Mouse (Mus musculus) hindbrain, embryonic 16.5 days (tissue): ENCODE results near the gene Gli1. TPM values are rescaled to one million over a fixed set of nuclear protein-coding genes. Genes with fewer than 3 reads are reported as not detected.

Source experiments
- ATAC-seq: fragments of 200-750 bp; cut with Nextera tagmentation; 2 replicates; pipeline ENCODE4 v1.8.0; 2017; ENCODE audit warnings: moderate TSS enrichment, moderate library complexity
- H3K27ac ChIP-seq: fragments of 300-500 bp; sonication (generic); 2 replicates; pipeline ENCODE4 v1.5.1; 2014; ENCODE audit warnings: low read depth, mild to moderate bottlenecking, control low read depth, low read length, moderate library complexity
- H3K27me3 ChIP-seq: fragments of 300-500 bp; sonication (generic); replicated peaks from 2 replicates; pipeline ENCODE4 v1.6.1; 2014; ENCODE audit warnings: low read length; ENCODE audit not compliant: control insufficient read depth, insufficient read depth
- H3K36me3 ChIP-seq: fragments of 300-500 bp; sonication (generic); 2 replicates; pipeline ENCODE4 v1.6.1; 2014; ENCODE audit warnings: mild to moderate bottlenecking, low read length, moderate library complexity, mixed read lengths; ENCODE audit not compliant: control insufficient read depth, insufficient read depth
- H3K4me1 ChIP-seq: fragments of 300-500 bp; sonication (generic); 2 replicates; pipeline ENCODE4 v1.6.1; 2014; ENCODE audit warnings: low read depth, low read length; ENCODE audit not compliant: control insufficient read depth, insufficient read depth
- H3K4me2 ChIP-seq: fragments of 300-500 bp; sonication (generic); 2 replicates; pipeline ENCODE4 v1.6.1; 2014; ENCODE audit warnings: mild to moderate bottlenecking, low read length, control low read depth, moderate library complexity
- H3K4me3 ChIP-seq: fragments of 300-500 bp; sonication (generic); 2 replicates; pipeline ENCODE4 v1.5.1; 2014; ENCODE audit warnings: mild to moderate bottlenecking, low read length, control low read depth, moderate library complexity
- H3K9ac ChIP-seq: fragments of 300-500 bp; sonication (generic); 2 replicates; pipeline ENCODE4 v1.6.1; 2014; ENCODE audit warnings: low read depth, mild to moderate bottlenecking, control low read depth, low read length, moderate library complexity
- H3K9me3 ChIP-seq: fragments of 300-500 bp; sonication (generic); 2 replicates; pipeline ENCODE4 v1.6.1; 2014; ENCODE audit warnings: mild to moderate bottlenecking, low read length, moderate library complexity; ENCODE audit not compliant: control insufficient read depth
- WGBS: fragments of 180-500 bp; shearing (Covaris S2); extraction: QIAGEN DNeasy Blood & Tissue Kit; methylation state at CpG from one replicate; pipeline ENCODE4 v1.1.7; 2014; 5-methylcytosine and 5-hydroxymethylcytosine counted together
- polyA plus RNA-seq: library from polyadenylated mRNA; unstranded; fragments of >200 nt; fragmentation: Nextera tagmentation; extraction: Ambion mirVana; gene quantifications from 2 replicates; pipeline ENCODE4 v1.2.1, GENCODE M21; 2015

Gene Gli1
- polyA plus RNA-seq, 1 experiment from 2014 or later: 1.8 TPM

DNA sequence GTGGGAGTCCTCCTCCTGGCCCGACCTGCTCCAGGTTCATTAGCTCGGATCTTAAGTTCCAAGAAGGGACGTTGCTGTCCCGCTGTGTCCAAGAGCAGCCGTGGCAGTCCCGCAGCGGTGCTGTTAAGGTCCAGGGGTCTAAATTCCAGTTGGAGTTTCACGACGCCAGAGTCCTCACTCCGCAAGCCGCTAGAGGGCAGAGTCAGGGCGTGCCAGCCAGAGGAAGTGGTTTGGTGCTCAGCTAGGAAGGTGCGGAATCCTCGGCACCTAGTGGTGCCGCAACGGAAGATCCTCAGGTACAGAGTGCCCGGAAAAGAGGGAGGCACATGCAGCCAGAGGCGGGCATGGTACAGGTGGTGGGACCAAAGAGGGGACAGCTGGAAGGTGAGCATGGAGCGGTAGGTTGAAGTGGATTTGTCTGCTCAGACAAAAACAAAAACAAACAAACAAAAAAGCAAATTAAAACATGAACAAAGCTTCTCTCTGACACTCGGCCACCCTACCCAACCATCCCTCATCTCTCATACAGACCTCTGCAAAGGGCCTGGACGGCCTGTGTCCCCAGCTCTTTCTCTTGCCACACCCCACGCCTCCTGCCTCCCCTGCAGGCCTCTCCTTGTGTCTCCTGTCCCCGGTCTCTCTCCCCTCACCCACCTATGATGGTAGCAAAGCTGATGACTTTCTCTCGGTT lies 9.0 kb upstream of the Gli1 start:
- H3K4me2 ChIP-seq: peak overlapping the region; percentile 59
- WGBS: 13% methylated on average over 24 of the region's 24 CpGs
- H3K4me1 ChIP-seq: no peaks in the 10 kb centered on the region
- H3K27ac ChIP-seq: no peak overlapping the region
- H3K9ac ChIP-seq: peak overlapping the region; percentile 55
- ATAC-seq: peak; percentile 79
- H3K4me3 ChIP-seq: peak overlapping the region; percentile 26
- H3K36me3 ChIP-seq: no peaks in the 10 kb centered on the region
- 0 out of 2 replicates have a peak, but pooled peaks cover 2% of the 10 kb centered on the region for H3K27me3 ChIP-seq
- H3K9me3 ChIP-seq: no peaks in the 10 kb centered on the region

DNA sequence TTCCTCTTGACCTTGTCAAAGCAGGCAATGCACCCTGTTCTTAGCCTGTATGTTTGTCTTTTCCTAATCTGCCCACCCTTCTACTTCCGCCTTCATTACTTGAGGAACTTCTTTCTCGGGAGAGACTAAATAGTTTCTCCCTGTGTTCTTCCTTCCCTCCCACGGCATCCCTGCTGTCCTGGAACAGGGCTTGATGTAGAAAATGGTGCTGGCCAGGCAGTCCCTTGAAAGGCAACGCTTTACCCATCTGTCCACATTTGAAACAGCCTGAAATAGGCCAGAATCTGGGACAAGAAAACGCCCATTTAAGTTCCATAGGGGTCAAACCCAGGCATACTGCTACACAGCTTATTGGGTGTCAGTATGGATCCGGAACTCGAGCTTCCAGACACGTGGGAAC lies 8.0 kb upstream of the Gli1 start:
- no peak for ATAC-seq
- Histone ChIP-seq H3K4me2 (no peak overlapping the region), H3K9me3 (no peaks in the 10 kb centered on the region), H3K9ac (no peak overlapping the region), H3K27ac (no peak overlapping the region), H3K27me3 (0 out of 2 replicates have a peak, but pooled peaks cover 2% of the 10 kb centered on the region), H3K4me3 (no peak overlapping the region), H3K36me3 (no peaks in the 10 kb centered on the region), H3K4me1 (no peaks in the 10 kb centered on the region)
- 82% methylated on average over 8 of the region's 8 CpGs for WGBS

DNA sequence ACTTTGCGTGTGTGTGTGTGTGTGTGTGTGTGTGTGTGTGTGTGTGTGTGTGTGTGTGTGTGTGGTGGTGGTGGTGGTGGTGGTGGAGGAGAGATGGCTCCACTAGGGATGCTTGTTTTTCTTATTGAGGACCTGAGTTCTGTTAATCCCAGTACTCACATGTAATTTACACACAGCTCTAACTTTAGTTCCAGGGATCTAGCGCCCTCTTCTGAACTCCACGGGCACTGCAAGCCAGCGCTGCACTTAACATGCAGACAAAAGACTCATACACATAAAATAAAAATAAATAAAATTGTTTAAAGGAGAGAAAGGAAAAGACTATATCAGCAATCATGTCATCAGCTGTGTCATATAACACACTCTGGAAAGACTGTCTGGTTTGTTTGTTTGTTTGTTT lies 7.2 kb upstream of the Gli1 start:
- H3K27me3 ChIP-seq: 0 out of 2 replicates have a peak, but pooled peaks cover 2% of the 10 kb centered on the region
- H3K4me1 ChIP-seq: no peaks in the 10 kb centered on the region
- 71% methylated on average over 4 of the region's 4 CpGs for WGBS
- no peak for ATAC-seq
- no peak overlapping the region for H3K4me2 ChIP-seq
- H3K4me3 ChIP-seq: no peak overlapping the region
- H3K9ac ChIP-seq: no peak overlapping the region
- no peak overlapping the region for H3K27ac ChIP-seq
- no peaks in the 10 kb centered on the region for H3K9me3 ChIP-seq
- no peaks in the 10 kb centered on the region for H3K36me3 ChIP-seq

DNA sequence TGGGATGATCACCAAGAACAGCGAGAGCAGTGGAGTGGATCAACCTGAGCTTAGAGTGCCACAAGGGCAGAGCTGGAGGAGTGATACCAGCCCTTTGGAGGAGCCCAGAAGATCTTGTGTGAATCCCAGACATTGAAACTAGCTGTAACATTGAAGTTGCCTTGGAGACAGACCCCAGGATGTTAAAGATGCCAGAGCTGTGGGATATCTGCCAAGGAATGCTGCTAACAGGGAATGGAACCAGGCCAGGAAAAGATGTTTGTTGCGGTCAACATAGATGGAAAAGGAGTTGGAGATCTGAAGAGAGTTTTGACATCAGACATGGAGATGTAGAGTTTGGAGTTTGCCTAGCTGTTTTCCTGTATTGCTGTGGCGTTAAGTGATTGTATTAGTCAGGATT lies 4.4 kb upstream of the Gli1 start:
- Histone ChIP-seq H3K4me3 (no peak overlapping the region), H3K27me3 (peaks cover 13% of the 10 kb centered on the region)
- no peak for ATAC-seq

DNA sequence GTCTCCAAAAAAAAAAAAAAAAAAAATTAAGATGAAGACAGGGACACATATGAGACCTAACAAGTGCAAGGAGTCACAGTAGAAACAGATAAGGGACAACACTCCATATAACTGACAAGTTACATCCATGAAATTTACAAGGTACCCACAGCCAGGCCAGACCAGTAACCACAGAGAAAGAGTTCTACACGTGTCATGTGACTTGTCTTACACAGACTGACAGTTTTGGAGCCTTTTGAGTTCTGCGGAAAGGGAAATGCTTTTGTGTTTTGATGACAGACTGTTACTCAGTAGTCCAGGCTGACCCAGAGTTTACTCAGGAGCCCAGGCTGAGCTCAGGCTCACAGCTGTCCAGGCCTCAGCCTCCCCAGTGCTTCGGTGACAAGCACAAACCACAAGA lies 1.3 kb upstream of the Gli1 start:
- no peaks in the 10 kb centered on the region for H3K36me3 ChIP-seq
- H3K9ac ChIP-seq: no peak overlapping the region
- H3K4me2 ChIP-seq: no peak overlapping the region
- H3K9me3 ChIP-seq: no peaks in the 10 kb centered on the region
- H3K27ac ChIP-seq: no peak overlapping the region
- peaks cover 19% of the 10 kb centered on the region for H3K27me3 ChIP-seq
- ATAC-seq: no peak
- peaks cover 27% of the 10 kb centered on the region for H3K4me1 ChIP-seq
- no peak overlapping the region for H3K4me3 ChIP-seq
- whole genome bisulfite sequencing: 67% methylated on average over 3 of the region's 3 CpGs

More for the DNA sequence above, 4.4 kb upstream of the Gli1 start:
- no peak overlapping the region for H3K4me2 ChIP-seq
- no peak overlapping the region for H3K27ac ChIP-seq
- WGBS: 78% methylated on average over 3 of the region's 3 CpGs
- peaks cover 9% of the 10 kb centered on the region for H3K4me1 ChIP-seq
- no peaks in the 10 kb centered on the region for H3K36me3 ChIP-seq
- no peaks in the 10 kb centered on the region for H3K9me3 ChIP-seq
- H3K9ac ChIP-seq: no peak overlapping the region

DNA sequence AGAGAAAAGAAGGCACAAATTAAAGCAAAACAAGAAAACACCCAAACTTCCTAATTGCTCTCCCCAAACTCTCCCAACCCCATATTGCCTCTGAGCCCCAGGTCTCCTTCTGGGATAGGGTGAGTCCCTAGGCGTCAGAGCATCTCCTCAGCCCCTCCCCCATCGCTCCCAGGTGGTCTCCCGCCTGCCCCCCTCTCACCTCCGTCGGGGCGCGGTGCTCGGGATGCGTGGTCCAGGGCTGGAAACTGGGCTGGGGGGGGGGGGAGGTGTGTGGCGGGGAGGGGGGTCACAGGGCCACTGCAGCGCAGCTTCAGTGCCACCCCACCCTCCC lies 449 bp downstream of the Gli1 start:
- H3K4me2 ChIP-seq: peak overlapping the region; percentile 63
- peak overlapping the region; percentile 38 for H3K4me3 ChIP-seq
- ATAC-seq: no peak
- H3K36me3 ChIP-seq: no peaks in the 10 kb centered on the region
- no peak overlapping the region; the same call in 1 of the 2 replicates for H3K27ac ChIP-seq
- H3K27me3 ChIP-seq: peaks cover 19% of the 10 kb centered on the region
- peak overlapping the region; percentile 25 for H3K9ac ChIP-seq
- 0% methylated on average over 9 of the region's 11 CpGs for WGBS
- peaks cover 27% of the 10 kb centered on the region for H3K4me1 ChIP-seq
- H3K9me3 ChIP-seq: no peaks in the 10 kb centered on the region

DNA sequence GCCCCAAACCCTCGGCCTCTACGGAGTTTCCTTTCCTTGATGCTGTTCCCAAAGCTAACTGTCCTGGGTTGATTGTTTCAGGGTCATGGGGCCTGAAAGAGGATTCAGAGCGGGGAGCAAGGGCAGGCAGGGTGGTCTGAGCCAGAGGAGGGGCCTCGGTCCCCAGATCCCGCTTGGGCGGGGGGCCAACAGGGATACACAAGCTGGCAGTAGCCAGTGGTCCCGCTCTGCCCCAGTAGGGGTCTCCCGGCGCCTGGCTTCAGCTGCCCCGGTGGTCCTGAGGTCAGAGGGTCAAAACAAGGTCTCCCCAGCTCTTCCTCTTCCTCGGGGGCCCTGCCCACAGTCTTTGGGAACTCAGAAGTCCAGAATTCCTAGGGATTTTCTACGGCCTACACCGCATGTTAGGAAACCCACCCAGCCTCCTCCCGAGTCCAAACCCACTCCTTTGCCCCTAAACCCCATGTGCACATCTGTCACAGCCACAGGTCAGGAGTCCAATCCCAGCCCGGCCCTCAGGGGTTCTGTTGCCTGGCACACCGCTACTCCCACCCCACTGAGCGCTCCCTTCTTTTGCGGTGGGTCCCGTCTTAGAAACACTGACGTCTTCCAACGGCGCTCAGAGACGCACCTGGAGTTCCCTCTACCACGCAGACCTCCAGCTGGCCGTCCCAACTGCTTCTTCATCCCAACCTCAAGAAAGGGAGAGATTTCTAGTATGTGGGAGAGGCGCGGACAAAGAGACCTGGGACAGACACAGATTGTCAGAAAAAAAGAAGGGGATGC lies 1.0 kb downstream of the Gli1 start:
- peak overlapping the region; percentile 4; the same call in 1 of the 2 replicates for H3K9ac ChIP-seq
- no peaks in the 10 kb centered on the region for H3K9me3 ChIP-seq
- H3K36me3 ChIP-seq: no peaks in the 10 kb centered on the region
- WGBS: under 1% methylated on average over 25 of the region's 27 CpGs
- H3K27me3 ChIP-seq: peaks cover 19% of the 10 kb centered on the region
- ATAC-seq: no peak
- H3K4me2 ChIP-seq: peak overlapping the region; percentile 63
- peaks cover 27% of the 10 kb centered on the region for H3K4me1 ChIP-seq
- H3K27ac ChIP-seq: peak overlapping the region; percentile 6; the same call in 1 of the 2 replicates
- peak overlapping the region; percentile 38 for H3K4me3 ChIP-seq

DNA sequence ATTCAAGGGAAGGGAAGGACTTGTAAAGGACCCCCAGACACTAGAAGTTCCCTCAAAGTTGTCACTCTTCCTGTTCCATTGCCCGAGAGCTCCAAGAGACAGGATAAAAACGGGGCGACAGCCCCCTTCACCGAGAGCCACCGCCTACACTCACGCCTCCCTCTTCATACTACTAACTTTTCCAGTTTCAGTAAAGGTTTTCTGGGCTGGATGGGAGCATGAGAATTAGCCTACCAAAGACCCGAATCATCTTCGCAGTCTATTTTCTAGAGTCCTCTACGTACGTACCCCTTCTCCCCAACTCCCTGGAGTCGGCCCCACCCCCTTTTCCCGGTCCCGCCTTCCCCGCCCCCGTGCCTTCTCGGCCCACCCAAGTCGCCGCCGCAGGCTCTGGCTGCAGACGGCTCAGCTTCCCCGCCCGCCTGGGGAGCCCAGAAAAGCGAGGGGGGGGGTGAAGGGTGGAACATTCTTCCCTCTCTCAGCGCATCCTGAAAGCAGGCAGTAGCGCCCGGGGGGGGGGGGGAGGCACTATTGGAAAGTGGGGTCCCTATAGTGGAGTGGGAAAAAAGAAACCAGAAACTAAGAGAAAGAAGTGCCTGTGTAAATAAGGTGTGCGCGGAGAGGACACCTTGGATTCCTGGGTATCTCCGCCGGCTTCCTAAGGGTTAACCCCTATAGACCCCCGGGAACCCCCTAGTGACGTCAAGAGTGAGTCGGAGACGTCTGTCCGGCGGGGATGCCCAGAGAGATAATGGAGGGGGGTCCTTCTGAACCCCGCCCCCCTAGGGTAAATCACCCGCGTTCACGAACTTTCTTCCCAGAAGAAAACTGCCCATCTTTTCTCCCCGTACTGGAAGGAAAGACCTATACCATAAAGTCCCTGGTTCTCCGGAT lies 1.8 kb downstream of the Gli1 start:
- peak; percentile 48 for ATAC-seq
- H3K9ac ChIP-seq: peak overlapping the region; percentile 2
- H3K36me3 ChIP-seq: no peaks in the 10 kb centered on the region
- H3K4me1 ChIP-seq: peaks cover 27% of the 10 kb centered on the region
- H3K9me3 ChIP-seq: no peaks in the 10 kb centered on the region
- peak overlapping the region; percentile 38 for H3K4me3 ChIP-seq
- peak overlapping the region; percentile 57; the same call in 1 of the 2 replicates for H3K27ac ChIP-seq
- peak overlapping the region; percentile 63 for H3K4me2 ChIP-seq
- H3K27me3 ChIP-seq: peaks cover 19% of the 10 kb centered on the region
- WGBS: under 1% methylated on average over 40 of the region's 42 CpGs
